Mouse (Mus musculus) urinary bladder, postnatal 4 days (tissue): ENCODE results near the gene Grm1.
A peak's percentile ranks its signal among the peaks of the same experiment; 100 is the strongest.
"Not testable (repeated sequence)": the region's sequence is repeated elsewhere in the genome, so short reads cannot be mapped to it uniquely, and the experiment has no call there.

Source experiments
- DNase-seq, 2 experiments: peaks; one replicate each; pipeline ENCODE4 v3.0.0; 2021 to 2022; ENCODE audit warnings: low spot score in 2 of 2

Gene Grm1

GRCm38 (mm10) chr10:11081611-11082398 lies at the start of gene Grm1:
Grm1 (minus strand) TSS chr10:11082356.
- DNase-seq = no peak

- no peak for DNase-seq
These were observed 39.6 kb upstream of the Grm1 start for GRCm38 (mm10) chr10:11121781-11122180.

DNA sequence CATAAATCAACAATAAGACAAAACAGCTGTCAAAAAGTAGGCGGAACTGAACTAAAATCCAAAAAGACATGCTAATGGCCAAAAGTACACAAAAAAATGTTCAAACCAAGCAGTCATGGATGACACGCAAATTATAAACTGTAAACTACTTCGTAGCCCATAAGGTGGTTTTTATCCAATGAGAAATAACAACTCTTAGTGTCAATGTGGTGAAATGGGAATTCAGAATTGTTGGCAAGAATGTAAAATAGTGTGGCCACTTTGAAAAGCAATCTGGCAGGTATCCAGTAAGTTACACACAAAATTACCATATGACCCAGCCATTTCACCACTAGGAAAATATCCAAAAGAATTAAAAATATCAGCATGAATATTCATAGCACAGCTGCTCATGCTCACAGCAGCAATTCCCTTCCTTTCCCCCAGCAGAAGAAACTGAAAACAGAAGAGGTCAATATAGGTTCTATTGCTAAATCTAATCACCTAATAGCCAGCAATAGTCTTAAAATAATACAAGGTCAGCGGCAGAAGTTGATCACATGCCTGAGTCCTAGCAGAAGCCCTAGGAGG lies 16.4 kb upstream of the Grm1 start:
- no peak for DNase-seq

GRCm38 (mm10) chr10:11086348-11086747 lies 4.2 kb upstream of the Grm1 start:
- DNase-seq = no peak

GRCm38 (mm10) chr10:11080725-11081610 lies 1.2 kb downstream of the Grm1 start:
- DNase-seq = no peak

DNA sequence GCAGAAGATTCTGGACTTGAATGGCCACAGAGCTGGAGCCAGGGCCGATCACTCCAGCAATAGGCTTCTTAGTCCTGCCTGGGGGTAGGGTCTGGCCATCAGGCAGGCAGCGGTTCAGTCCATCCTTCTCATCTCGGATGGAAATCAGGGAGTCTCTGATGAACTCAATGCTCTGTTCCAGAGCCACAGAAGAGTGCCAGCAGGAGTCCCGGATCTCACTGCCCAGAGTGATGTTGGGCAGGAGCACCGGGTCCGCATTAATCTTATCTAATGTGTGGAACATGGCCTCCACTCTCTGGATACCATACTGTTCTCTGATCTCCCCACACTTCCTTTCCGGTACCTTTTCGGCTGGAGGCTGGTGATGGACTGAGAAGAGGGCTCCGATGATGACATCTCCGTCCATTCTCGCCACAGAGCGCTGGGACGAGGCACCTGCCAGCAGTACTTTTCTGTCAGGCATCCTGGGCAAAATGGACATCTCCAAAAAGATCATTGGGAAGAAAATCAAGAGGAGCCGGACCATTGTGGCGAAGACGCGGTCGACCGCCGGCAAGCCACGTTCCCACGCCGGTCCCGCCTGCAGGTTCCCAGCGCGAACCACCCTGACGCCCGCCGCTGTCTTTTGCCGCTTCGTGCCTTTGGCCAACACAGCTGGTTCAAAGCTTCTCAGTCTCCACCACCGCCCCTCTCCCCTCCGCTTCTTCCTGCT lies 2.0 kb downstream of the Grm1 start:
- peak in 1 of 2 experiments; percentile 58 for DNase-seq

- DNase-seq = no peak
These were observed 2.6 kb downstream of the Grm1 start for GRCm38 (mm10) chr10:11079506-11079905.

GRCm38 (mm10) chr10:11065136-11065535 lies 17.0 kb downstream of the Grm1 start:
- DNase-seq = no peak

DNA sequence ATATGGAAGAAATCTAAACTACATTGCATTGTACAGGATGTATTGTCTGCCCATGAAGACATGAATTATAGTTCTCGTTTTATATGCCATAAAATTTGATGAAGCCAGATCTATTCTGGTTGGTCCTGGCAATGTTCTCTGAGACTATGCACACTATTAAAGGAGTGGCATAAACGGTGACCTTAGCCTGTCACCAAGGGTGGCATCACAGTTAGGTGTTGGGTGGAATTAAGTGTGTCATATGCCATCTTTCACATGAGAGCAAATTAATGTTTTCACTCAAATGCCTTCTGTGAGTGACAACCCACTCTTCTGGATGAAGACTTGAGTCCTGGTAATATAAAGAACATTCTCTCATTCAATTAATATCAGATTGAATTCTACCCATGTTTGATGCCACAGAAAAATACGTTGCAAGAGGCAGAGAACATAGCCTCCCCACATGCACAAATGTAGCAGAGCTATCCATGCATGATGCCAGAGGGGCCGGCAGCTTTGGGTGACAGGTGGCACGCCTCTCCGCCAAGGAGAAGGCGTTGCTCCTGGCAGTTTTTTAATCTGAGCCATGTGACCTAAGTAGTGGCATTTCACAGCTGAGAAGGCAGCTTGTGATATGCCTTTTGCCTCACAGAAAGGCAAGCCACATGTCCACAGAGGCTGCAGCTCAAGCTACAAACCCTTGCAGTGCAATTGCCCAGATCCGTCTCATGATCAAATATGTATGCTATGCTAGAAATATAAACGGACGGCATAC lies 20.7 kb downstream of the Grm1 start:
- DNase-seq = no peak

DNA sequence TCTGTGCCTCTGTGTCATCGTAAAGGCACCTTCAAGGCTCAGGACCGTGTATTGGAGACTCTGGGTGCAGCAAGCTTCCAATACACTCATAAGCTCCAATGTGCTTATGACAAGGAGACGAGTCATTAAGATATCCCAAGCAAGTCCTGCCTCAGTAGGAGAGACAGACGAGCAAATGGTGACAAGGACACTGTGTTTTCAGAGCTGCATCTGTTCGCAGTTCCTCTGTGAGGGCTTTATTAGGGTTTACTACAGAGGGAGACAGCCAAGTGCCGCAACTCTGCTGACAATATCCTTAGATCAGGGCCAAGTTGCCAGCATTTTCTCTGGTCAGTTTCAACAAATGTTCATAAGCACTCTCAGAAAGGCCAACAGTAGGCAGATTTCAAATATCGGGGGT lies 32.8 kb downstream of the Grm1 start:
- DNase-seq = no peak

DNA sequence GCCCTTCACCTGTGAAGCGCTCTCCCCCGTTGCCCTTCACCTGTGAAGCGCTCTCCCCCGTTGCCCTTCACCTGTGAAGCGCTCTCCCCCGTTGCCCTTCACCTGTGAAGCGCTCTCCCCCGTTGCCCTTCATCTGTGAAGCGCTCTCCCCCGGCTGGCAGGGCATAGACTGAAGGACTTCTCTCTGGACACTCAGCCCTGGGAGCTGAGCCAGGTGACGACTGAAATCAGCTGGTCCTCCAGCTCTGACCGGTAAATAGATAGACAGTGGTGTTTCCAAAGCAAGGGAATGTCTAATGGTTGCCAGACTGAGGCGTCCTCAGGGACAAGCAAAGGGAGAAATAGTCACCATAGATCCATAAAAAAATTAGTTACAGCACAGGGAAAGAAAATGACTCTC lies 36.7 kb downstream of the Grm1 start:
- not testable (repeated sequence) for DNase-seq

- DNase-seq = no peak
These were observed 37.6 kb downstream of the Grm1 start for GRCm38 (mm10) chr10:11044455-11045106.

GRCm38 (mm10) chr10:11039323-11039722 lies 42.8 kb downstream of the Grm1 start:
- no peak for DNase-seq

DNA sequence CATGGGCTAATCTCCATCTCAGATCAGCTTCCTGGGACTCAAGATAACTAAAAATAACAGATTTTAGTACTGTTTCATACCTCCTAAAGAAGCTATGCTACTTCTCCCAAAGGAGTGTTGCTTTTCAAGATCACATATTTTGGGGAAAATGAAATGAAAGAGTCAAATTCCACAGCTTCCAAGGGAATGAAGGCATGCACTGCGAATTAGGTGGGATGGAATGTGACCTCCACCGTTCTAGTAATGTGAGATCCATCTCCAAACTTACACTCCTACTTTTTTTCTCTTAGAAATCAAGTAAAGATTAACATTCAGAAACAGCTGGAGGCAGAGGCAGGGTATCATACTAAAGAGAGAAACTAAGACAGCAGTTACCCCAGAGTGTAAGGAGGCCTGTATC lies 49.9 kb downstream of the Grm1 start:
- no peak for DNase-seq

GRCm38 (mm10) chr10:11025764-11026518 lies 56.2 kb downstream of the Grm1 start:
- DNase-seq = no peak

DNA sequence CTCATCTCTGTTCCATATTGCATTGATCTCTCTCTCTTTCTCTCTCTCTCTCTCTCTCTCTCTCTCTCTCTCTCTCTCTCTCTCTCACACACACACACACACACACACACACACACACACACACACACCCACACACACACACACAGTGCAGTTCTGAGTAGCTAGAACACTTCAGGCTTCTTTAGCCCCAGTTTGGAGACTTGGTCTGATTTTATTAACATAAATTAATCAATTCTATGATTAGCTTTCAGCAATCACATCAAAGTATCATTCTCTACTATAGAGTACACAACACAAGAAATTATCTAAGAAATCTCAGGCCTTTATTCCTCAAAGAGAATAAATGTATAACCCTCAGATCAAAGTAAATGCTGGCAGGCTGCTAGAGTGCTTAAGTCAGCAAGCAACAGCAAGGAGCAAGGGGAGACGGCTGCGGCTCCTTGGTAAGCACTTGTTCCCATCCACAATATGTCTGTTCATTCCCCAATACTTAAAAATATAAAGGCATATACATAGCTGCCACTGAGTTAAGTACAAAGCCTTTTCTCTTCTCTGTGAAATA lies 63.1 kb downstream of the Grm1 start:
- no peak for DNase-seq

DNA sequence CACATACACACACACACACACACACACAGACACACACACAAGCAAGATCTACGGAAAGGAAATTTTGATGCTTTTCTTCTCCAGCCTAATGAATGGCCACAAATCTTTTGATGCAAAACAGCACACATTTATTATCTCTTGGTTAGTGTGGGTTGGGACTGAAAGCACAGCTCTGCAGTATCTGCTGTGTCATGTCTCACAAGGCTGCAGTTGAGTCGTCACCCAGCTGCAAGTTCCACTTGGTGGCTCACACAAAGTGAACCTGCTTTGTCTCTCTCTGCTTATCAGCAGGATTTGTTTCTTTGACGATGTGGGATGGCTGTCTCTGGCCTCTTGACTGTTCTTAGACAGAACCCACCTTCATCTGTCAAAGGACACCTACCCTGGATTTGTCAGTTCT lies 68.5 kb downstream of the Grm1 start:
- no peak for DNase-seq

- no peak for DNase-seq
These were observed 85.4 kb downstream of the Grm1 start for GRCm38 (mm10) chr10:10996766-10997165.

DNA sequence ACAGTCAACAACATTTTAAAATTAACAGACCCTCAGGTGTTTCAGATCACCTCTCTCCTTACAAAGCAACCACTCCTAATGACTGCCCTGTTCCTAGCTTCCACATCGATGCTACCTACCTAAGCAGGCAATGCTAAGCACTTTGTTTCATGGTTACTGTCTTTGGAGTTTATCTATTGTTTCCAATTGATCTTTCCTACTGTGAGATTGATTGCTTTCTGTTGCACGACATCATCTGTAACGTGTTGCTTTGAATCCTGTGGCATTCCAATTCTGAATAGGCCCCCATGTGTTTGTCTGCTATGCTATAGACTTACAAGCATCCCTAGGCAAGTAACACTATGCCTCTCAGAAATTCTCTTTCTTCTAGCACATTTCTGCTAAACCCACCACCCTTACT lies 90.4 kb downstream of the Grm1 start:
- no peak for DNase-seq

DNA sequence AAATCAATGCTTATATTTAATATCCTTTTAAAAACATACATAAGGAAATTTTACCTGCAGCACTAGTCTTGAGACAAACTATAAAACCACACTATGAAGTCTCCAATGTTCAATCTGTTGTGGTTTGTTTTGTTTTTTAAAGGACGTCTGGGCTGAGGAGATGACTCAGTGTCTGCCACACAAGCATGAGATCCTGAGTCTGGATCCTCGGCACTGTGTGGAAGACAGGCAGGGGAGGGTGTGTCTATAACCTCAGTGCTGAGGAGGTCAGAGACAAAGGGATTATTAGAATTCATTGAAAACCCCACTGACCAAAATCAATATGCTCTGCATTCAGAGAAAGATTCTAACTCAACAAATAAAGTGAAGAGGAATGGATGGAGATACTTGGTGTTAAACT lies 110.8 kb downstream of the Grm1 start:
- DNase-seq = no peak
